ENCODE assay signal across 15 mouse cellular contexts in genomic region chr10:98684707-98685106, GRCm38 (mm10).
DNase-seq lines count a peak whose midpoint lies in the region; ATAC-seq and TF ChIP-seq lines count a peak whose summit lies in the region.
"Had no signal": no experiment of that assay in that cellular context is flagged by ENCODE, and none has a peak within 500 bp of the region (broad histone marks: within the 10 kb centered on the region; RNA-seq: fewer than 3 reads in every experiment).

No protein-coding gene starts in this region.

- DNase-seq in lung, postnatal 25 days (ENCODE audit: low spot score): no peak
- DNase-seq in thymus, adult 2 months: no peak
- DNase-seq: cerebellum, adult 2 months; right cerebral cortex, postnatal 4 days had no signal

- WGBS in heart, embryonic 16.5 days: 67% methylated on average over 8 of the region's 8 CpGs
- 65% methylated on average over 8 of the region's 8 CpGs for WGBS in heart, embryonic 12.5 days
- 53% methylated on average over 8 of the region's 8 CpGs for WGBS in lung, embryonic 15.5 days
- WGBS in embryonic facial prominence, embryonic 13.5 days: 54% methylated on average over 8 of the region's 8 CpGs
- 51% methylated on average over 8 of the region's 8 CpGs for WGBS in limb, embryonic 13.5 days
- 63% methylated on average over 8 of the region's 8 CpGs for WGBS in thymus, adult 2 months

- no peak for TF ChIP-seq POLR2A in thymus, adult 2 months (IDR thresholded peaks at IDR 0.05; ENCODE audit: control insufficient read depth, extremely low read depth, insufficient read depth, low read length, poor library complexity)

- H3K9ac ChIP-seq in heart, embryonic 16.5 days (ENCODE audit: low read length): no peak overlapping the region
- H3K9ac ChIP-seq in heart, embryonic 12.5 days: no peak overlapping the region
- H3K9ac ChIP-seq in lung, embryonic 15.5 days: no peak overlapping the region
- no peak overlapping the region for H3K9ac ChIP-seq in embryonic facial prominence, embryonic 13.5 days
- no peak overlapping the region for H3K9ac ChIP-seq in limb, embryonic 13.5 days
- H3K9ac ChIP-seq: stomach, embryonic 15.5 days had no signal

- no peak for TF ChIP-seq CTCF in thymus, adult 2 months (IDR thresholded peaks at IDR 0.05; ENCODE audit: borderline replicate concordance, control insufficient read depth, extremely low read depth, insufficient read depth, low read length, poor library complexity)

- H3K36me3 ChIP-seq in heart, embryonic 16.5 days (ENCODE audit: control insufficient read depth, insufficient read depth): no peaks in the 10 kb centered on the region
- no peaks in the 10 kb centered on the region for H3K36me3 ChIP-seq in heart, embryonic 12.5 days
- no peaks in the 10 kb centered on the region for H3K36me3 ChIP-seq in lung, embryonic 15.5 days
- H3K36me3 ChIP-seq in embryonic facial prominence, embryonic 13.5 days: no peaks in the 10 kb centered on the region
- H3K36me3 ChIP-seq in limb, embryonic 13.5 days: no peaks in the 10 kb centered on the region
- H3K36me3 ChIP-seq in thymus, adult 2 months (ENCODE audit: control insufficient read depth, insufficient read depth, low read length): no peaks in the 10 kb centered on the region
- H3K36me3 ChIP-seq: hindbrain, embryonic 10.5 days; stomach, embryonic 15.5 days had no signal

- H3K4me3 ChIP-seq in heart, embryonic 16.5 days (ENCODE audit: low read length): no peak overlapping the region; the same call in 1 of the 2 replicates
- H3K4me3 ChIP-seq in heart, embryonic 12.5 days: no peak overlapping the region
- no peak overlapping the region for H3K4me3 ChIP-seq in lung, embryonic 15.5 days
- peak overlapping the region; percentile 31; the same call in 1 of the 2 replicates for H3K4me3 ChIP-seq in embryonic facial prominence, embryonic 13.5 days
- H3K4me3 ChIP-seq in limb, embryonic 13.5 days: no peak overlapping the region
- H3K4me3 ChIP-seq in thymus, adult 2 months (ENCODE audit: control insufficient read depth, insufficient read depth, low read length): no peak overlapping the region
- H3K4me3 ChIP-seq: hindbrain, embryonic 10.5 days; left cerebral cortex, adult 2 months; myocyte; stomach, embryonic 15.5 days had no signal

- no peaks in the 10 kb centered on the region for H3K9me3 ChIP-seq in heart, embryonic 16.5 days (replicated peaks; ENCODE audit: control insufficient read depth, low read length)
- H3K9me3 ChIP-seq in heart, embryonic 12.5 days (replicated peaks): no peaks in the 10 kb centered on the region
- no peaks in the 10 kb centered on the region for H3K9me3 ChIP-seq in lung, embryonic 15.5 days
- no peaks in the 10 kb centered on the region for H3K9me3 ChIP-seq in embryonic facial prominence, embryonic 13.5 days
- H3K9me3 ChIP-seq in limb, embryonic 13.5 days: no peaks in the 10 kb centered on the region
- H3K9me3 ChIP-seq: hindbrain, embryonic 10.5 days; megakaryocyte, embryonic 14.5 days; stomach, embryonic 15.5 days had no signal

- no peak for ATAC-seq in heart, embryonic 16.5 days (replicated peaks; ENCODE audit: extremely low read depth, insufficient read depth, low FRiP score)
- ATAC-seq in heart, embryonic 12.5 days (ENCODE audit: insufficient number of reproducible peaks, low FRiP score): no peak
- no peak for ATAC-seq in lung, embryonic 15.5 days (ENCODE audit: borderline replicate concordance, extremely low read depth, low FRiP score, low TSS enrichment)
- no peak for ATAC-seq in embryonic facial prominence, embryonic 13.5 days (ENCODE audit: insufficient number of reproducible peaks, insufficient read depth, low FRiP score, low TSS enrichment, low read depth)
- no peak for ATAC-seq in limb, embryonic 13.5 days (ENCODE audit: low FRiP score, low read depth)
- no peak for ATAC-seq in megakaryocyte, adult 5-6 weeks (ENCODE audit: poor library complexity, severe bottlenecking)

- no peaks in the 10 kb centered on the region; the same call in 1 of the 2 replicates for H3K4me1 ChIP-seq in heart, embryonic 16.5 days (ENCODE audit: control insufficient read depth, insufficient read depth, low read length)
- H3K4me1 ChIP-seq in heart, embryonic 12.5 days (replicated peaks): no peaks in the 10 kb centered on the region; the same call in 1 of the 2 replicates
- H3K4me1 ChIP-seq in lung, embryonic 15.5 days: peaks cover 17% of the 10 kb centered on the region; the same call in 1 of the 2 replicates
- H3K4me1 ChIP-seq in embryonic facial prominence, embryonic 13.5 days: peaks cover 9% of the 10 kb centered on the region
- H3K4me1 ChIP-seq in limb, embryonic 13.5 days: peaks cover 18% of the 10 kb centered on the region
- H3K4me1 ChIP-seq in thymus, adult 2 months (replicated peaks; ENCODE audit: control insufficient read depth, insufficient read depth, low read length): peaks cover 4% of the 10 kb centered on the region; the same call in 1 of the 2 replicates

- H3K27me3 ChIP-seq in heart, embryonic 16.5 days (ENCODE audit: control insufficient read depth, insufficient read depth, low read length): no peaks in the 10 kb centered on the region
- H3K27me3 ChIP-seq in heart, embryonic 12.5 days (replicated peaks): no peaks in the 10 kb centered on the region
- H3K27me3 ChIP-seq in lung, embryonic 15.5 days: no peaks in the 10 kb centered on the region
- no peaks in the 10 kb centered on the region for H3K27me3 ChIP-seq in embryonic facial prominence, embryonic 13.5 days
- no peaks in the 10 kb centered on the region for H3K27me3 ChIP-seq in limb, embryonic 13.5 days
- H3K27me3 ChIP-seq in thymus, adult 2 months (ENCODE audit: control insufficient read depth, insufficient read depth, low read length): no peaks in the 10 kb centered on the region
- H3K27me3 ChIP-seq: megakaryocyte, embryonic 14.5 days; stomach, embryonic 15.5 days had no signal

- no peak overlapping the region for H3K27ac ChIP-seq in heart, embryonic 16.5 days (ENCODE audit: low read length)
- no peak overlapping the region for H3K27ac ChIP-seq in heart, embryonic 12.5 days (ENCODE audit: poor library complexity, severe bottlenecking)
- peak overlapping the region; percentile 33; the same call in 1 of the 2 replicates for H3K27ac ChIP-seq in lung, embryonic 15.5 days
- no peak overlapping the region for H3K27ac ChIP-seq in embryonic facial prominence, embryonic 13.5 days
- H3K27ac ChIP-seq in limb, embryonic 13.5 days: no peak overlapping the region
- H3K27ac ChIP-seq in thymus, adult 2 months (ENCODE audit: control insufficient read depth, insufficient read depth, low read length): no peak overlapping the region
- H3K27ac ChIP-seq: hindbrain, embryonic 10.5 days; left cerebral cortex, adult 2 months had no signal

- peak overlapping the region; percentile 45 for H3K4me2 ChIP-seq in heart, embryonic 16.5 days (ENCODE audit: low read depth, low read length)
- H3K4me2 ChIP-seq in heart, embryonic 12.5 days: no peak overlapping the region
- H3K4me2 ChIP-seq in lung, embryonic 15.5 days: peak overlapping the region; percentile 45
- H3K4me2 ChIP-seq in embryonic facial prominence, embryonic 13.5 days: peak overlapping the region; percentile 55
- peak overlapping the region; percentile 57 for H3K4me2 ChIP-seq in limb, embryonic 13.5 days (replicated peaks)
